Comparison of ENCODE assay signal across 25 mouse cellular contexts in genomic region chr11:67479534-67479933, GRCm38 (mm10). TPM values are rescaled to one million over a fixed set of nuclear protein-coding genes. Genes with fewer than 3 reads are reported as not detected.
DNase-seq lines count a peak whose midpoint lies in the region; ATAC-seq and TF ChIP-seq lines count a peak whose summit lies in the region.
"Had no signal": no experiment of that assay in that cellular context is flagged by ENCODE, and none has a peak within 500 bp of the region (broad histone marks: within the 10 kb centered on the region; RNA-seq: fewer than 3 reads in every experiment).

No protein-coding gene starts in this region.

- H3K4me1 ChIP-seq in liver, postnatal 0 days (ENCODE audit: insufficient read depth) = peaks cover 21% of the 10 kb centered on the region
- H3K4me1 ChIP-seq in liver, embryonic 11.5 days (replicated peaks; ENCODE audit: control insufficient read depth, insufficient read depth, low read length) = peaks cover 4% of the 10 kb centered on the region; the same call in 1 of the 2 replicates
- H3K4me1 ChIP-seq in CH12.LX (ENCODE audit: control insufficient read depth in 1 of 2, insufficient read depth in 2 of 2) = peaks cover 23 to 50% of the 10 kb centered on the region in 2 experiments
- H3K4me1 ChIP-seq in hindbrain, embryonic 10.5 days (replicated peaks) = peaks cover 3% of the 10 kb centered on the region
- H3K4me1 ChIP-seq: liver, embryonic 13.5 days had no signal

- H3K9me3 ChIP-seq in liver, postnatal 0 days (ENCODE audit: low read length) = no peaks in the 10 kb centered on the region
- no peaks in the 10 kb centered on the region for H3K9me3 ChIP-seq in liver, embryonic 11.5 days (ENCODE audit: control insufficient read depth, low read length)
- no peaks in the 10 kb centered on the region for H3K9me3 ChIP-seq in CH12.LX (replicated peaks; ENCODE audit: low read length)
- no peaks in the 10 kb centered on the region for H3K9me3 ChIP-seq in hindbrain, embryonic 10.5 days
- H3K9me3 ChIP-seq: embryonic facial prominence, embryonic 12.5 days; limb, embryonic 12.5 days; liver, embryonic 13.5 days had no signal

- peak; percentile 26 for DNase-seq in liver, postnatal 0 days
- DNase-seq in liver, embryonic 11.5 days (ENCODE audit: low spot score) = no peak
- DNase-seq in CH12.LX (ENCODE audit: extremely low read depth) = peak; percentile 91
- peak; percentile 49 to 66 for DNase-seq in natural killer cell, adult 2 months (ENCODE audit: low spot score in 2 of 2)
- DNase-seq in right cerebral cortex, postnatal 36 days (ENCODE audit: low spot score in 2 of 2) = no peak
- DNase-seq in adrenal gland, adult 8-10 months = no peak
- DNase-seq in hindbrain, embryonic 10.5 days (ENCODE audit: low spot score) = no peak
- DNase-seq: adrenal gland, postnatal 14 days; cerebellum, adult 11 months; cerebellum, adult 9-11 months; forebrain, postnatal 0 days; gastrocnemius, postnatal 25 days; heart, postnatal 4 days; kidney, postnatal 25 days; liver, embryonic 13.5 days; lung, embryonic 14.5 days; lung, postnatal 4 days; right cerebral cortex, postnatal 14 days had no signal

- no peak overlapping the region for H3K4me3 ChIP-seq in liver, postnatal 0 days (ENCODE audit: low read depth, low read length)
- no peak overlapping the region for H3K4me3 ChIP-seq in liver, embryonic 11.5 days (ENCODE audit: low read depth, low read length)
- H3K4me3 ChIP-seq in CH12.LX (replicated peaks in 1 of 3; ENCODE audit: low read depth in 2 of 3, low read length in 2 of 3, poor library complexity in 1 of 3) = no peak overlapping the region
- no peak overlapping the region for H3K4me3 ChIP-seq in hindbrain, embryonic 10.5 days
- H3K4me3 ChIP-seq: embryonic facial prominence, embryonic 12.5 days; layer of hippocampus, adult 2 months; limb, embryonic 12.5 days; liver, embryonic 13.5 days had no signal

- no peaks in the 10 kb centered on the region for H3K36me3 ChIP-seq in liver, postnatal 0 days (replicated peaks; ENCODE audit: insufficient read depth, low read length)
- no peaks in the 10 kb centered on the region for H3K36me3 ChIP-seq in liver, embryonic 11.5 days (ENCODE audit: control insufficient read depth, insufficient read depth, low read length)
- H3K36me3 ChIP-seq in CH12.LX (replicated peaks in 1 of 2; ENCODE audit: control insufficient read depth in 1 of 2, insufficient read depth in 1 of 2, low read length in 1 of 2) = no peaks in the 10 kb centered on the region
- H3K36me3 ChIP-seq in hindbrain, embryonic 10.5 days = no peaks in the 10 kb centered on the region
- H3K36me3 ChIP-seq: embryonic facial prominence, embryonic 12.5 days; limb, embryonic 12.5 days; liver, embryonic 13.5 days had no signal

- 30% methylated on average over 4 of the region's 4 CpGs for WGBS in liver, postnatal 0 days (ENCODE audit: insufficient replicate concordance)
- 32% methylated on average over 4 of the region's 4 CpGs for WGBS in liver, embryonic 11.5 days
- 63% methylated on average over 4 of the region's 4 CpGs for WGBS in hindbrain, embryonic 10.5 days

- H3K4me2 ChIP-seq in liver, postnatal 0 days (ENCODE audit: low read depth, low read length) = no peak overlapping the region
- no peak overlapping the region for H3K4me2 ChIP-seq in liver, embryonic 11.5 days
- peak overlapping the region; percentile 78 for H3K4me2 ChIP-seq in CH12.LX (ENCODE audit: insufficient read depth, low read depth, poor library complexity, severe bottlenecking)
- H3K4me2 ChIP-seq: embryonic facial prominence, embryonic 12.5 days; limb, embryonic 12.5 days; liver, embryonic 13.5 days; lung, embryonic 14.5 days; midbrain, embryonic 11.5 days had no signal

- peak; percentile 4 for TF ChIP-seq RAD21 in CH12.LX (IDR thresholded peaks at IDR 0.05; ENCODE audit: low read depth, low read length)

- no peaks in the 10 kb centered on the region for H3K27me3 ChIP-seq in liver, postnatal 0 days (ENCODE audit: insufficient read depth, low read length)
- H3K27me3 ChIP-seq in liver, embryonic 11.5 days (replicated peaks; ENCODE audit: control insufficient read depth, insufficient read depth, low read length) = no peaks in the 10 kb centered on the region
- H3K27me3 ChIP-seq in CH12.LX (replicated peaks) = no peaks in the 10 kb centered on the region
- no peaks in the 10 kb centered on the region for H3K27me3 ChIP-seq in hindbrain, embryonic 10.5 days (ENCODE audit: insufficient read depth, poor library complexity, severe bottlenecking)
- H3K27me3 ChIP-seq: embryonic facial prominence, embryonic 12.5 days; liver, embryonic 13.5 days had no signal

- TF ChIP-seq CTCF in liver, postnatal 0 days (IDR thresholded peaks at IDR 0.05; ENCODE audit: low read depth) = no peak
- no peak for TF ChIP-seq CTCF in CH12.LX (conservative IDR thresholded peaks at IDR 0.05 in 1 of 2, IDR thresholded peaks at IDR 0.05 in 1 of 2; ENCODE audit: low read depth in 2 of 2, low read length in 2 of 2)

- no peak overlapping the region for H3K9ac ChIP-seq in liver, postnatal 0 days (replicated peaks)
- no peak overlapping the region for H3K9ac ChIP-seq in liver, embryonic 11.5 days (ENCODE audit: low read depth, low read length)
- no peak overlapping the region for H3K9ac ChIP-seq in CH12.LX (ENCODE audit: insufficient read depth, low read depth)
- H3K9ac ChIP-seq: embryonic facial prominence, embryonic 12.5 days; forebrain, postnatal 0 days; limb, embryonic 12.5 days; liver, embryonic 13.5 days; lung, embryonic 14.5 days had no signal

- dilution Hi-C loops in CH12.LX (cut with MboI; ENCODE audit: extremely low pct_ligation_motif_present, extremely low pct_unique_long_range_greater_than_20kb, low sequenced_read_pairs) = no loop called here

- no peak for ATAC-seq in liver, postnatal 0 days
- ATAC-seq in liver, embryonic 11.5 days (replicated peaks; ENCODE audit: low FRiP score) = no peak
- peak; percentile 73 for ATAC-seq in granulocyte monocyte progenitor cell, adult 5-6 weeks (replicated peaks; ENCODE audit: poor library complexity, severe bottlenecking)
- ATAC-seq: forebrain, postnatal 0 days; hindbrain, postnatal 0 days; intestine, embryonic 16.5 days had no signal

- no peak for TF ChIP-seq EP300 in liver, postnatal 0 days (IDR thresholded peaks at IDR 0.05; ENCODE audit: low read depth)
- peak; percentile 95 for TF ChIP-seq EP300 in CH12.LX (IDR thresholded peaks at IDR 0.05; ENCODE audit: low read length)

- in situ Hi-C loops in CH12.LX (cut with MboI; ENCODE audit: low pct_ligation_motif_present, low pct_unique_long_range_greater_than_20kb, low sequenced_read_pairs) = no loop called here

- TF ChIP-seq POLR2A in CH12.LX (IDR thresholded peaks at IDR 0.05; ENCODE audit: low read depth, low read length) = peak; percentile 63; the same call in 1 of the 2 replicates

- 0 out of 2 replicates have a peak overlapping the region, but pooled peaks have one; percentile 29 for H3K27ac ChIP-seq in liver, postnatal 0 days (ENCODE audit: low read depth)
- H3K27ac ChIP-seq in liver, embryonic 11.5 days (ENCODE audit: low read depth, low read length) = no peak overlapping the region
- H3K27ac ChIP-seq in CH12.LX (ENCODE audit: insufficient read depth, low read depth) = peak overlapping the region; percentile 50
- no peak overlapping the region for H3K27ac ChIP-seq in hindbrain, embryonic 10.5 days
- H3K27ac ChIP-seq: embryonic facial prominence, embryonic 12.5 days; hindbrain, postnatal 0 days; layer of hippocampus, adult 2 months; limb, embryonic 12.5 days; liver, embryonic 13.5 days had no signal

- H3K79me2 ChIP-seq in CH12.LX (replicated peaks; ENCODE audit: control insufficient read depth, extremely low read depth, insufficient read depth, poor library complexity, severe bottlenecking) = no peaks in the 10 kb centered on the region

TF ChIP-seq in CH12.LX, 34 proteins besides CTCF, POLR2A, EP300 and RAD21 (continues in another document):
- no peak for TF ChIP-seq ZC3H11A (IDR thresholded peaks at IDR 0.05; ENCODE audit: low read depth, low read length)
- TF ChIP-seq USF1 (IDR thresholded peaks at IDR 0.05; ENCODE audit: low read depth, low read length) = no peak
- TF ChIP-seq CHD2 (IDR thresholded peaks at IDR 0.05; ENCODE audit: low read length) = peak; percentile 81
- TF ChIP-seq MAX (IDR thresholded peaks at IDR 0.05; ENCODE audit: low read length) = peak; percentile 69; the same call in 1 of the 2 replicates
- TF ChIP-seq ETS1 (conservative IDR thresholded peaks at IDR 0.05; ENCODE audit: low read depth, low read length) = peak; percentile 78
- TF ChIP-seq E2F4 (IDR thresholded peaks at IDR 0.05; ENCODE audit: insufficient replicate concordance, low read depth, low read length) = no peak
- TF ChIP-seq GABPA (IDR thresholded peaks at IDR 0.05; ENCODE audit: insufficient replicate concordance, low read depth, low read length) = no peak
- TF ChIP-seq TBP (conservative IDR thresholded peaks at IDR 0.05; ENCODE audit: low read depth, low read length) = peak; percentile 75; the same call in 1 of the 2 replicates
- peak; percentile 79; the same call in 1 of the 2 replicates for TF ChIP-seq MAZ (IDR thresholded peaks at IDR 0.05; ENCODE audit: low read depth, low read length)
- peak; percentile 65; the same call in 1 of the 2 replicates for TF ChIP-seq MXI1 (IDR thresholded peaks at IDR 0.05; ENCODE audit: low read depth, low read length)
- TF ChIP-seq IRF4 (IDR thresholded peaks at IDR 0.05; ENCODE audit: low read depth, low read length) = peak; percentile 96
- TF ChIP-seq MYC (IDR thresholded peaks at IDR 0.05; ENCODE audit: low read depth, low read length) = peak; percentile 52; the same call in 1 of the 2 replicates
- no peak for TF ChIP-seq NRF1 (IDR thresholded peaks at IDR 0.05; ENCODE audit: low read depth, low read length)
- TF ChIP-seq BHLHE40 (IDR thresholded peaks at IDR 0.05; ENCODE audit: low read depth, low read length) = peak; percentile 65
- TF ChIP-seq ZMIZ1 (IDR thresholded peaks at IDR 0.05; ENCODE audit: low read depth, low read length) = peak; percentile 58; the same call in 1 of the 2 replicates
- peak; percentile 75 for TF ChIP-seq ELF1 (IDR thresholded peaks at IDR 0.05; ENCODE audit: low read depth, low read length)
- no peak for TF ChIP-seq POLR2AphosphoS2 (IDR thresholded peaks at IDR 0.05; ENCODE audit: low read depth, low read length)

RNA-seq across cellular contexts. Expression of gene Gas7, which starts 24.3 kb away (rescaled TPM):
- polyA plus RNA-seq in liver, postnatal 0 days (2015; fragmentation: Nextera tagmentation; extraction: Ambion mirVana) = 2.4 and 2.7 TPM in 2 replicates
- 2.2 and 2.3 TPM in 2 replicates for polyA plus RNA-seq in liver, embryonic 11.5 days (2014; fragmentation: Nextera tagmentation; extraction: Ambion mirVana)
- total RNA-seq in CH12.LX (2012; rRNA removed) (7.0 and 7.4 TPM in 2 replicates), CH12.LX (2014; rRNA removed) (5.9 and 7.0 TPM in 2 replicates)
- polyA plus RNA-seq in CH12.LX (2012; ENCODE audit: insufficient read length, low read depth) = 20.8 and 21.7 TPM in 2 replicates
- 17.3 and 18.8 TPM in 2 replicates for total RNA-seq in granulocyte monocyte progenitor cell, adult 5-6 weeks (2014; fragmentation: Nextera tagmentation)
- total RNA-seq in granulocyte monocyte progenitor cell, adult 5-6 weeks (2017) = 10.1 and 12.3 TPM in 2 replicates
- total RNA-seq in adrenal gland, adult 8-10 months (2022) = 100 to 1,000 TPM in 1 of 4 experiments, 10 to 100 TPM in 3; 48.7 to 104 (median 74.3) TPM
- polyA plus RNA-seq in hindbrain, embryonic 10.5 days (2016; fragmentation: Nextera tagmentation; extraction: Ambion mirVana) = 3.5 and 4.2 TPM in 2 replicates

Comparison
In these comparisons a context has a peak if more than half of its experiments do, and no peak if none do; other contexts are left out.
1. DNase-seq: peak in liver, postnatal 0 days (single experiment), CH12.LX (single experiment) and natural killer cell, adult 2 months (2 of 2); none in liver, embryonic 11.5 days (single experiment), right cerebral cortex, postnatal 36 days (0 of 2), adrenal gland, adult 8-10 months (single experiment) and hindbrain, embryonic 10.5 days (single experiment).
2. H3K27ac ChIP-seq: peak in liver, postnatal 0 days (single experiment) and CH12.LX (single experiment); none in liver, embryonic 11.5 days (single experiment) and hindbrain, embryonic 10.5 days (single experiment).